Mouse (Mus musculus): Measurements from ENCODE around the gene Calm1. TPM values are rescaled to one million over a fixed set of nuclear protein-coding genes. Genes with fewer than 3 reads are reported as not detected.
A peak's percentile ranks its signal among the peaks of the same experiment; 100 is the strongest.

Gene Calm1
- polyA plus RNA-seq, 1 experiment from 2014 or later, result 1,211 TPM

DNA sequence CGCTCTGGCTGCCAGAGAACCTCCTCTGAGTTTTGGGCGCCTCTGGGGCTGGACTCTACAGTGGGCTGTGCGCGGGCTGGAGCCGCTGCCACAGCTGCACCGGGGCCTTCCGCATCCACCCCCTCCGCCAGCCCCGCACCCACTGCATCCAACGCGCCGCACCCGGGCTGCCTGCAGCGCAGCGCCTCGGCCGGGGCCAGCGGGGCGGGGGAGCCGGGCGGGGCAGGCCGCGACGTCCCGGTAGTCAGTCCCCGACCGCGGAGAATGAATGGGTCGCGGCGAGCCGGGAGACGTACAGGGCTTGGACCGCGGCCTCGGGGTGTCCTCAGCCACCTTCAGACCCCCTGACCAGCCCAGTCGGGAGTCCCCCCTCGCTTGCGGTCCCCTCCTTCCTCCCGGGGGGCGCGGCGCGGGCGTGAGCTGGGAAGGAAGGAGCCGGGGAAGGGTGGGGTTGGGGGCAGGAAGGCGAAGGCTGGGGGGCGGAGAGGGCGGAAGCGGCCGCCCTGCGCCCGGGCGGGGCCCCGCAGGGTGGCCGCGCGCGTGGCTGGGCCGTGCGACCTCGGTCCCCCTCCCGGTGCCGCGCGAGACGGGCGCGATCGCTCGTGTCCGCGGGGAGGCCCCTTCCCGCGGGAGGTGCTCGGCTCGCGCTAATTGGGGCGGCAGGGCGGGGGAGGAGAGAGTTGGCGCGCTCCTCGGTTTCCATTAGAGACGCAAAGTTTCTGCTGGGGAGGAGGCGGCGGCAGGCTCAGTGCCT lies 833 bp downstream of the Calm1 start:
- H3K4me1 ChIP-seq, result peaks cover 13% of the 10 kb centered on the region; the same call in 1 of the 2 replicates
- no peaks in the 10 kb centered on the region for H3K27me3 ChIP-seq
- peak overlapping the region; percentile 93 for H3K9ac ChIP-seq
- no peaks in the 10 kb centered on the region for H3K9me3 ChIP-seq
- H3K4me3 ChIP-seq, result peak overlapping the region; percentile 99
- ATAC-seq (ENCODE audit: insufficient number of reproducible peaks, insufficient read depth, low FRiP score, low TSS enrichment), result peak; percentile 77
- peak overlapping the region; percentile 91 for H3K27ac ChIP-seq
- WGBS, result under 1% methylated on average over 74 of the region's 86 CpGs
- peaks cover 24% of the 10 kb centered on the region for H3K36me3 ChIP-seq
- H3K4me2 ChIP-seq (replicated peaks), result peak overlapping the region; percentile 91

GRCm38 (mm10) chr12:100200645-100201362 lies 1.6 kb downstream of the Calm1 start:
- no peak for ATAC-seq (ENCODE audit: insufficient number of reproducible peaks, insufficient read depth, low FRiP score, low TSS enrichment)
- peak overlapping the region; percentile 93 for H3K9ac ChIP-seq
- H3K9me3 ChIP-seq, result no peaks in the 10 kb centered on the region
- peak overlapping the region; percentile 91 for H3K4me2 ChIP-seq (replicated peaks)
- peaks cover 31% of the 10 kb centered on the region for H3K36me3 ChIP-seq
- no peaks in the 10 kb centered on the region for H3K27me3 ChIP-seq
- peak overlapping the region; percentile 91 for H3K27ac ChIP-seq
- WGBS, result 9% methylated on average over 27 of the region's 29 CpGs
- peak overlapping the region; percentile 99 for H3K4me3 ChIP-seq
- H3K4me1 ChIP-seq, result peaks cover 13% of the 10 kb centered on the region; the same call in 1 of the 2 replicates

GRCm38 (mm10) chr12:100201363-100201711 lies 2.1 kb downstream of the Calm1 start:
- WGBS, result 44% methylated on average over 4 of the region's 4 CpGs
- H3K9me3 ChIP-seq, result no peaks in the 10 kb centered on the region
- no peak overlapping the region for H3K27ac ChIP-seq
- peaks cover 13% of the 10 kb centered on the region; the same call in 1 of the 2 replicates for H3K4me1 ChIP-seq
- H3K4me3 ChIP-seq, result peak overlapping the region; percentile 99
- peak overlapping the region; percentile 93; the same call in 1 of the 2 replicates for H3K9ac ChIP-seq
- no peaks in the 10 kb centered on the region for H3K27me3 ChIP-seq
- H3K4me2 ChIP-seq (replicated peaks), result peak overlapping the region; percentile 91
- peaks cover 37% of the 10 kb centered on the region for H3K36me3 ChIP-seq
- ATAC-seq (ENCODE audit: insufficient number of reproducible peaks, insufficient read depth, low FRiP score, low TSS enrichment), result no peak

GRCm38 (mm10) chr12:100201838-100202237 lies 2.6 kb downstream of the Calm1 start:
- H3K4me1 ChIP-seq, result peaks cover 13% of the 10 kb centered on the region; the same call in 1 of the 2 replicates
- 3% methylated on average over 13 of the region's 13 CpGs for WGBS
- H3K4me3 ChIP-seq, result peak overlapping the region; percentile 99
- no peaks in the 10 kb centered on the region for H3K9me3 ChIP-seq
- 0 out of 2 replicates have a peak, but pooled peaks have one; percentile 5 for ATAC-seq (ENCODE audit: insufficient number of reproducible peaks, insufficient read depth, low FRiP score, low TSS enrichment)
- H3K27me3 ChIP-seq, result no peaks in the 10 kb centered on the region
- H3K27ac ChIP-seq, result no peak overlapping the region
- peak overlapping the region; percentile 91 for H3K4me2 ChIP-seq (replicated peaks)
- H3K36me3 ChIP-seq, result peaks cover 42% of the 10 kb centered on the region
- H3K9ac ChIP-seq, result no peak overlapping the region

- Histone ChIP-seq H3K27ac (no peak overlapping the region), H3K9ac (no peak overlapping the region), H3K36me3 (peaks cover 56% of the 10 kb centered on the region), H3K4me1 (peaks cover 12% of the 10 kb centered on the region; the same call in 1 of the 2 replicates), H3K9me3 (no peaks in the 10 kb centered on the region), H3K27me3 (no peaks in the 10 kb centered on the region), H3K4me3 (no peak overlapping the region), H3K4me2 (replicated peaks) (no peak overlapping the region)
- WGBS, result 27% methylated on average over 3 of the region's 3 CpGs
- ATAC-seq (ENCODE audit: insufficient number of reproducible peaks, insufficient read depth, low FRiP score, low TSS enrichment), result no peak
These were observed 4.5 kb downstream of the Calm1 start for GRCm38 (mm10) chr12:100203759-100204158.

DNA sequence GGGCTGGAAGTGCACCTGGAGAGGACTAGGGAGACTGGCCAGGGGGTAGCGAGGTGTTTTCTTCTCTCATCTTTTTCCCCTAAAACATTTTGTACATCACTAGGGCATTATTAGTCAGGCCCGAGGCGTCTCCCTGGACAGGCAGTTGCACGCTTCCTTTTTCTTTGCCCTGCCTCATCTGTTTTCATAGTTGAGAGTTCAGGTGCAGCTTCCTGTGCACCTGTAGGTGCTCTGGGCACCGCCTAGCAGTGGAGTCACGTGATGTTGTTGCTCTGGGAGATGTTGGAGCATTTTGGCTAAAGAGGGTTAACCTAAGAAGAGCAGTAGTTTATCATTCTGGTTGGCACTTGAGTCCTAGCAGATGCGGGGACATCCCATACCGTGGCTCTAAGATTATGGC lies 5.9 kb downstream of the Calm1 start:
- Histone ChIP-seq H3K4me1 (peaks cover 9% of the 10 kb centered on the region; the same call in 1 of the 2 replicates), H3K9me3 (no peaks in the 10 kb centered on the region), H3K4me3 (no peak overlapping the region), H3K4me2 (replicated peaks) (no peak overlapping the region), H3K36me3 (peaks cover 56% of the 10 kb centered on the region), H3K27ac (no peak overlapping the region), H3K27me3 (no peaks in the 10 kb centered on the region), H3K9ac (no peak overlapping the region)
- no peak for ATAC-seq (ENCODE audit: insufficient number of reproducible peaks, insufficient read depth, low FRiP score, low TSS enrichment)
- WGBS, result 92% methylated on average over 8 of the region's 8 CpGs

DNA sequence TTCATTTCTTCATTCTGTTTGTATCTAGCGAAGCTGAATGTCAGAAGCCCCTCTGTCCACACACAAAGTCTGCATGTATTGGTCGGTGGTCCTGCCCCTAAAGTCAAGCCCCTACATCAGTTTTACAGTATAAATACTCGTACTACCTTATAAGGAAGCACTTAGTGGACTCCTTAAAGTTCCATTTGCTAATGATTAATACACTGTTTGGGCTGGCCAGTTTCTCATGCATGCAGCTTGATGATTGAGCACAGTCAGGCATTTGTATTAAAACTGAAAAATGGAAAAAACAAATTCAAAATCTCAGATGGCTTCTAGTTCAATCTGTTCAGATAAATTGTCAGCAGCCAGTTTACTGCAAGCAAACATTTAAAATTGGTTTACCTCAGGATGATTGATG lies 7.3 kb downstream of the Calm1 start:
- 86% methylated on average over 3 of the region's 3 CpGs for WGBS

GRCm38 (mm10) chr12:100206926-100207325 lies 7.7 kb downstream of the Calm1 start:
- Histone ChIP-seq H3K4me3 (no peak overlapping the region), H3K4me2 (replicated peaks) (no peak overlapping the region), H3K9me3 (no peaks in the 10 kb centered on the region), H3K27ac (no peak overlapping the region), H3K27me3 (no peaks in the 10 kb centered on the region), H3K9ac (no peak overlapping the region), H3K4me1 (peaks cover 10% of the 10 kb centered on the region; the same call in 1 of the 2 replicates), H3K36me3 (peaks cover 56% of the 10 kb centered on the region)
- no peak for ATAC-seq (ENCODE audit: insufficient number of reproducible peaks, insufficient read depth, low FRiP score, low TSS enrichment)
- WGBS, result 96% methylated on average over 5 of the region's 5 CpGs

More for the DNA sequence above, 7.3 kb downstream of the Calm1 start:
- ATAC-seq (ENCODE audit: insufficient number of reproducible peaks, insufficient read depth, low FRiP score, low TSS enrichment), result no peak
- Histone ChIP-seq H3K27me3 (no peaks in the 10 kb centered on the region), H3K4me1 (peaks cover 10% of the 10 kb centered on the region; the same call in 1 of the 2 replicates), H3K4me3 (no peak overlapping the region), H3K36me3 (peaks cover 56% of the 10 kb centered on the region), H3K4me2 (replicated peaks) (no peak overlapping the region), H3K9ac (no peak overlapping the region), H3K27ac (no peak overlapping the region), H3K9me3 (no peaks in the 10 kb centered on the region)

DNA sequence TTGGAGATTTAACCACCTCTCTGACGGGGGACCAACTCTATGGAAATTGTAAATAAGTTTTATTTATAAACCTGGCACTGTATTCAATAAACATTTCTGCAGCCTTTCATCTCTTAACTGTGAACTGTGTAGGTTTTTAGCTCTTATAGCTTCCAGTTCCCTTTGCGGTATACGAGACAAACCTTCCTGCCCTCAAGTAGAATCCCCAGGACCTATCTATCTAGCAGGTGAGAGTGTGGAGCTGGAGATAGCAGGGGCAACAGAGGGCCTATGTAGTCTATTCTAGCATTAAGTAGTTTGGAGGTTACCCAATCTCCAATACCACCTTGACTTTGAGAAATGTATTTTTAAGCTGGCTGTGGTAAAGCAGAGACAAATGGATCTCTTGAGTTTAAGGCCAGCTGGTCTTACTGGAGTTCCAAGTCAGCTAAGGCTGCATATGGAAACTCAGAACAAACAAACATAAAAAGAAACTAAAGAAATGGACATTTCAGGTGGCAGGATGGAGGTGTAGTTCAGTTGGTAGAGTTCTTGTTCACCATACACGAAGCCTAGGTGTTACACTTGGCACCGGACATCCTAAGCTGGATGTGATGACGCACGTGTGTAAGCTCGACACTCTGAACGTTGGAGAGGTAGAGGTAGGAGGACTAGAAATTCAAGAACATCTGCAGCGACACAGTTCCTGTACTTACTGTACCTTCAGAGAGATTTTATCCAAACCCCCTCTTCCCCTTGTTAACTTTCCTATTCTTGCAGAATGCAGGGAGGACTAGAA lies 10.7 kb downstream of the Calm1 start:
- no peak overlapping the region for H3K4me2 ChIP-seq (replicated peaks)
- no peak for ATAC-seq (ENCODE audit: insufficient number of reproducible peaks, insufficient read depth, low FRiP score, low TSS enrichment)
- H3K36me3 ChIP-seq, result peaks cover 34% of the 10 kb centered on the region
- H3K9me3 ChIP-seq, result no peaks in the 10 kb centered on the region
- H3K4me3 ChIP-seq, result no peak overlapping the region
- H3K27me3 ChIP-seq, result no peaks in the 10 kb centered on the region
- no peak overlapping the region for H3K9ac ChIP-seq
- H3K4me1 ChIP-seq, result 0 out of 2 replicates have a peak, but pooled peaks cover 5% of the 10 kb centered on the region
- 90% methylated on average over 10 of the region's 10 CpGs for WGBS
- peak overlapping the region; percentile 32; the same call in 1 of the 2 replicates for H3K27ac ChIP-seq

- Histone ChIP-seq H3K4me2 (replicated peaks) (no peak overlapping the region), H3K4me3 (no peak overlapping the region), H3K27me3 (no peaks in the 10 kb centered on the region), H3K9ac (no peak overlapping the region), H3K9me3 (no peaks in the 10 kb centered on the region), H3K4me1 (0 out of 2 replicates have a peak, but pooled peaks cover 5% of the 10 kb centered on the region), H3K36me3 (peaks cover 23% of the 10 kb centered on the region), H3K27ac (peak overlapping the region; percentile 32; the same call in 1 of the 2 replicates)
- no peak for ATAC-seq (ENCODE audit: insufficient number of reproducible peaks, insufficient read depth, low FRiP score, low TSS enrichment)
- WGBS, result 61% methylated on average over 5 of the region's 5 CpGs
These were observed 11.7 kb downstream of the Calm1 start for GRCm38 (mm10) chr12:100210973-100211372.

DNA sequence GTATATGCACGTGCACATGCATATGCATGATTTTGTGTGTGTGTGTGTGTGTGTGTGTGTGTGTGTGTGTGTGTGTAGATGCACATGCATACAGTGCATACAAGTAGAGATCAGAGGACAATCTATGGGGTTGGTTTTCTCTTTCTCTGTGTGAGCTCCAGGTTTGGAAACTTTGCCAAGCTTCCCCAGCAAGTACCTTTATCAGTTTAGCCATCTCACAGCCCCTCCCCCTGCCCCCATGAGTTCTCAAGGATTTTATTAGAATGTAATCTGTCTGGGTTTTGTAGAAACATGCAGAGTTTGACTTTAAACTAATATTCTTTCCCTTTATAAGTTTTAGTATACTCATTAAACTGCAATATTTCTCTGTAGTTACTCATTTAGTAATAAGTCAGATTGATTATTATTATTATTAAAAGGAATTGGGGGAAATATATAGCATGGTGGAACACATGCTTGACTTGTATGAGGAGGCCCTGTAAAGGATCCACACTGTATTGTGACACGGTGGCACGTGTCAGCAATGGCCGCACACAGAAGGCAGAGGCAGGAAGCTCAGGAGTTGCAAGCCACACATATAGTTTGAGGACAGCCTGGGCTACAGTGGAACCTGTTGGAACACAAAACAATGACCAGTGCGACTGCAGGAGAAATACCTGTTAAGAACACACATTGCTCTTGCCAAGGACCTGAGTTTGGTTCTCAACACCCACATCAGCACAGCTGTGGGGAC lies 12.4 kb downstream of the Calm1 start:
- no peak overlapping the region for H3K27ac ChIP-seq
- H3K9me3 ChIP-seq, result no peaks in the 10 kb centered on the region
- H3K36me3 ChIP-seq, result peaks cover 17% of the 10 kb centered on the region
- H3K9ac ChIP-seq, result no peak overlapping the region
- 91% methylated on average over 5 of the region's 5 CpGs for WGBS
- ATAC-seq (ENCODE audit: insufficient number of reproducible peaks, insufficient read depth, low FRiP score, low TSS enrichment), result no peak
- 0 out of 2 replicates have a peak, but pooled peaks cover 5% of the 10 kb centered on the region for H3K4me1 ChIP-seq
- H3K27me3 ChIP-seq, result no peaks in the 10 kb centered on the region
- no peak overlapping the region for H3K4me3 ChIP-seq
- H3K4me2 ChIP-seq (replicated peaks), result no peak overlapping the region

Measured in embryonic facial prominence, embryonic 12.5 days (tissue).